Mouse (Mus musculus): ENCODE measurements around the gene Sec13. TPM values are rescaled to one million over a fixed set of nuclear protein-coding genes. Genes with fewer than 3 reads are reported as not detected.

Gene Sec13
- polyA plus RNA-seq, 1 experiment: 114 TPM

GRCm38 (mm10) chr6:113679993-113680566, 60.5 kb downstream of the Sec13 start:
- H3K4me1 ChIP-seq (ENCODE audit: control insufficient read depth, insufficient read depth, low read length): no peaks in the 10 kb centered on the region
- TF ChIP-seq CTCF (IDR thresholded peaks at IDR 0.05; ENCODE audit: control insufficient read depth, insufficient read depth, insufficient replicate concordance, low read depth, low read length): no peak
- no peak for TF ChIP-seq POLR2A (IDR thresholded peaks at IDR 0.05; ENCODE audit: control insufficient read depth, low read depth, low read length)
- H3K36me3 ChIP-seq (ENCODE audit: control insufficient read depth, insufficient read depth, low read length): no peaks in the 10 kb centered on the region
- no peak overlapping the region; the same call in 1 of the 2 replicates for H3K27ac ChIP-seq (ENCODE audit: control insufficient read depth, insufficient read depth, low read depth, low read length)
- no peak overlapping the region for H3K4me3 ChIP-seq (ENCODE audit: control insufficient read depth, low read depth, low read length)
- no peaks in the 10 kb centered on the region for H3K27me3 ChIP-seq (ENCODE audit: control insufficient read depth, insufficient read depth, low read length)

GRCm38 (mm10) chr6:113678246-113679012, 62.1 kb downstream of the Sec13 start:
- Histone ChIP-seq H3K27me3 (ENCODE audit: control insufficient read depth, insufficient read depth, low read length) (no peaks in the 10 kb centered on the region), H3K4me3 (ENCODE audit: control insufficient read depth, low read depth, low read length) (no peak overlapping the region), H3K36me3 (ENCODE audit: control insufficient read depth, insufficient read depth, low read length) (no peaks in the 10 kb centered on the region), H3K4me1 (ENCODE audit: control insufficient read depth, insufficient read depth, low read length) (no peaks in the 10 kb centered on the region), H3K27ac (ENCODE audit: control insufficient read depth, insufficient read depth, low read depth, low read length) (no peak overlapping the region)
- no peak for TF ChIP-seq CTCF (IDR thresholded peaks at IDR 0.05; ENCODE audit: control insufficient read depth, insufficient read depth, insufficient replicate concordance, low read depth, low read length)
- TF ChIP-seq POLR2A (IDR thresholded peaks at IDR 0.05; ENCODE audit: control insufficient read depth, low read depth, low read length): no peak

Other genes starting within 250 kb of the Sec13 start
- gene Prrt3, start 238.8 kb downstream of the Sec13 start, polyA plus RNA-seq (2012; rRNA removed): 0.05 and 0.19 TPM in 2 replicates
- 30.9 and 32.9 TPM in 2 replicates for gene Emc3, start 209.1 kb downstream of the Sec13 start, polyA plus RNA-seq (2012; rRNA removed)
- gene Fancd2, start 209.1 kb downstream of the Sec13 start, polyA plus RNA-seq (2012; rRNA removed): 17.7 and 19.5 TPM in 2 replicates
- 23.8 and 29.9 TPM in 2 replicates for gene Fancd2os, start 140.0 kb downstream of the Sec13 start, polyA plus RNA-seq (2012; rRNA removed)
- 60.9 and 70.2 TPM in 2 replicates for gene Brk1, start 136.0 kb downstream of the Sec13 start, polyA plus RNA-seq (2012; rRNA removed)
- gene Vhl, start 116.8 kb downstream of the Sec13 start, polyA plus RNA-seq (2012; rRNA removed): 222 and 254 TPM in 2 replicates
- 2.4 and 3.3 TPM in 2 replicates for gene Irak2, start 102.3 kb downstream of the Sec13 start, polyA plus RNA-seq (2012; rRNA removed)
- 14.2 and 15.9 TPM in 2 replicates for gene Tatdn2, start 43.7 kb downstream of the Sec13 start, polyA plus RNA-seq (2012; rRNA removed)
- 108 and 119 TPM in 2 replicates for gene Ghrl, start 20.9 kb downstream of the Sec13 start, polyA plus RNA-seq (2012; rRNA removed)